Mouse (Mus musculus) heart, adult 11 months (tissue): ENCODE data around the gene Grin2c.

Source experiments
- DNase-seq: peaks from one replicate; pipeline ENCODE4 v3.0.0; 2022

Gene Grin2c

GRCm38 (mm10) chr11:115229021-115229930 is 37.8 kb downstream of the Grin2c start:
- peak; percentile 97 for DNase-seq

DNA sequence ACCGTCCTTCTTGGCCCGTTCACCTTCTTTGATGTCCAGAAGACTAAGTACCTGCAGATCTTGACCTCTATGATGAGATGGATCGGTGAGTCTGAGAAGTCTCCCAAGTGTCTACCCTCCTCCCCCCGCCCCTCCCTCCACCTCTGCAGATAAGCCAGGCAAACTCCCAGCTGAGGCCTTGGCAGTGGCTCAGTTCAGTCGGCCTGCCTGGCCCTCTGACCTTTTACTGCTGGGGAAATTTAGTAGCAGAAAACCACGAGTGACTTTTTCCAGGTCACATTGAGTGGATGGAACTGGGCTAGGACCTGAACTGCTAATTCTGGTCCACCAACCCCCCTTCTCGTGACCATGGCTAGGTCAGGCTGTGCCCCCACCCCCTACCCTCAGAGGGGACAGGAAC is 38.6 kb downstream of the Grin2c start:
- no peak for DNase-seq

GRCm38 (mm10) chr11:115227640-115228039 is 39.4 kb downstream of the Grin2c start:
- no peak for DNase-seq

DNA sequence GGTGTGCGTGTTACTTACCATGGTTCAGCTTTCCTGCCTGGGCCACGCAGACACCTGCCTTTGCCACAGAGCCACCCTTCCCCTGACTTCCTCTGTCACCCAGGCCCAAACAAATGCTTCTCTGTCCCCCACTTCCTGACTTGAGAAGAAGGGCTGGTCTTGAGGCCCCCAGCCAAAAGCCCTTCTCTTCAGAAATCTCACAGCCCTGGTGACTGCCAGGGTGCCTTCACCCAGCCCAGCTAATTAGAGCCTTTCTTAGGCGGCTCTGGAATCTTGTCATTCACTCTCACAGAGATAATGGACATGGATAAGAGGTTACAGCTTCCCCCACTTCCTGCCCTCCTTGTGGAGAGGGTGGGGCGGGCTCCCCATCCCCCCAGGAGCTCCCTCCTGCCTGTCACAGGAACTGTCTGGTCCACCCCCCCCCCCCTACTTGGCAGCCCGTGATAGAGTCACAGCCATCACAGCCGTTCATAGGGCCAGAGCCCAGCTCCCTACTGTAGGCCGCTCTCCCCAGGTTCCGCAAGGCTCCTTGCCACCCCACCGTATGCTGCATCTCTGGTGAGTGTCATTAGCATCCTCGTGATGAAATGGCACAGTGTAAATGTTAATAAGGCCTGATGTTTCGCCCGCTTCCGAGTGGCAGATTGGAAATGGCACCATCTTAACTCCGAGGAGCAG is 40.1 kb downstream of the Grin2c start:
- DNase-seq, result peak; percentile 92

GRCm38 (mm10) chr11:115225301-115225700 is 41.7 kb downstream of the Grin2c start:
- no peak for DNase-seq

- DNase-seq, result no peak
Observed at GRCm38 (mm10) chr11:115224889-115225288, 42.2 kb downstream of the Grin2c start.

- DNase-seq, result no peak
Observed at GRCm38 (mm10) chr11:115223877-115224276, 43.2 kb downstream of the Grin2c start.

DNA sequence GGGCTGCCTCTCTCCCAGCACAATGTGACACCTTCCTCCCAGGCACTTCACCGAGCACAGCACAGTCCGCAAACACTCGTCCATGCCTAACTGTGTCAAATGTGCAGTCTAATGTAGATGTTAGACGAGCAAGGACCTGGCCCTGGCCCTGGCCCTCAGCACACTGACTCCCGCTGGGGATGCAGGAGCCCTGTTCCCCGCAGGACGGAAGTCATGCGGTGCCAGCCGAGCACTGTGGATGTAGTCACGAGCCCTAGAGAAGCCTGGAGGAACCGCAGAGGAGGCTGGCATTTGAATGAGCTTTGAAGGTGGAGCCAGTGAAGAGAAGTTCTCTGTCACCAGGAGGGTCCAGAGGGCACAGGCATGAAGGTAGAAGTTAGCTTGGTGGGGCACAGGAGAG is 43.6 kb downstream of the Grin2c start:
- no peak for DNase-seq

DNA sequence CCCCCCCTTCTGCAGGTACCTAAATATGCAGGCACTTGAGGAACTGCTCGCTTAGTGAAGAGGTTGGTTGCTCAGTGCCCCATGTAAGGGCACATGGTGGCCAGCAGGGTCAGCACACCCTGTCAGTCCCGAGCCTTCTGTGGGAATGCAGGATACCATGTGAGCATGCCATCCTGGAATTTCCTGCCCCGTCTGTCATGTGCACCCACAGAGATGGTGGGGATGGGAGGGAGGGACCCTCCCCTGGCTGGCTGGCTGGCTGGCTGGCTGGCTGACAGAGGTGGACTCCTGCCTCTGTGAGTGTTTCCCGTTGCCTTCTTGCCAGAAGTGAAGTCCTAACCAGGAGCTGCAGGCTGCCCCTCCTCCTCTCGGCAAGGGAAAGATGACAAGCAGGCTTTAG is 44.5 kb downstream of the Grin2c start:
- DNase-seq, result no peak

DNA sequence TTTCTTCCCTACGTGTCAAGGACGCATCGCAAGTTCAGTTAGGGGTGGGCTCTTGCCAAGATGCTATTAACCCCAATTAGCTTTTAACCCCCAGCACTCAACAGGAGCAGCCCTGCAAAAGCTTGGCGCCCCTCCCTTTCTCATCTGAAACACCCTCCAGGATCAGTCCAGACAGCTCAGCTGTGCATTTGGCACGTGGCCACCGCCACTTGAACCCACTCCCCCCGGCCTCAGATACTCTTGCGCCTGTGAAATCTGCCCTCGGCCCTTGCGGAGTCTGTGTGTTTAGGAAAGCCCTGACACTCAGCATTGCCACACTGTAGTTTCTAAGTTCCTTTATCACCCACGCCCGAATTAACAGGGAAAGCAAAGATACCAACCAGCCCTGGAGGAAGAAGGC is 45.0 kb downstream of the Grin2c start:
- no peak for DNase-seq

- no peak for DNase-seq
Observed at GRCm38 (mm10) chr11:115219685-115220084, 47.4 kb downstream of the Grin2c start.

DNA sequence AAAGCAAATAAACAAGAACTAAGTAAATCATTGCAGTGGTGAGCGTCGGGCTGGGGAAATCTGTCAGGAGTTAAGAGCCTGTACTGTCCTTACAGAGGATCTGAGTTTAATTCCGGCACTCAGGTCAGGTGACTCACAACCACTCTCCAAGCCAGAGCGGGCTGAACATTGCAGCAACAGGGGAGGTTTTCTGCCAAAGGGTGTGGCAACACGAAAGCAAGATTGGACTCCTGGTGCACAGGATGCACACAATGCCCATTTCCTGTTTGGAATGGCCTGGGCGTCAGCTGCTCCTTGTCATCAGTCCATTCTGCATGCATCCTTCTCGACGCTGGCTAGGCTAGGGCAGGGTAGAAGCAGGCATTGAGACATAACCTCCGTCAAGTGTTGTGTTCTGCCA is 47.8 kb downstream of the Grin2c start:
- peak; percentile 97 for DNase-seq

DNA sequence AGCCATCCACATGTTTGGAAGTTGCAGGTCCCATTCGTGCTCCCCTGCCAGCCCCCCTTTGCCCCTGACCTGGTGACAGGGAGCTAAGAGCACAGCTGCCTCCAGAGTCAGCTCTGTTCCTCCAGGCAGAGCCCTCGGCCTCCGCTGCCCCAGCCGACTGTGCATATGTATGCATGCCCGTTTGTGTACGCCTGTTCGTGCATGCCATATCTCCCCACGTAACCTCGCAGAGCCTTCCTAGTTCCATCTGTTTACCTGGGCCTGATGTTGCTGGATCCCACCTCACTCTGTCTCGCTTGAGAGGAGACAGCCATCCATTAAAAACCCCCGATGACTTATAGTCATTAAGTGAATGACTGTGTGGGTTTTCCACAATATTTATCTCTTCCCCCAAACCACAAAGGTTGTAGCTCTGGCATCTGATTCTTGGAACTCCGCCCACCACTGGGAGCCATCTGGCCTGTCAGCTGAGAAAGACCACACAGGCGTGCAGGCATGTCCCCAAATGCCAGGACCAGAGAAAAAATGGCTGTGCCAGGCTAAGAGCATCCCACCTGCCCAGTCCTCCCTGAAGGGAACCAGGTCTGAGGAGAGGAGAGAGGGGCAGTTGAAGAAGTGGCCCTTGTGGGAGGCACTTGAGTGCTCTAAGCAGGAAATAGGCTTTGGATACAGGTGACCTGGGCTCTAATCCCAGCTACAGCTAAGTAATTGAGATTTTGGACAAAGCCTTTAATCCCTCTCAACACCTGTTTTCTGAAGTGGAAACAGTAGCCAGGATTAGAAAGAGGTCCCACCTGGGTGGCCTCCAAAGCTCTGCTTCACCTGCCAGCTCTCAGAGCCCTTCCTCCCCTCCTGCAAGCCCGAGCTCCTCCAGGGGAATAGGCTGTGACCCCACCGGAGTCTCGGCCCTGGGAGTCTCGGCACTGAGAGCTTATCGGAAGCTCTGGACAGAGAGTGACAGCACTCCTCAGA is 49.3 kb downstream of the Grin2c start:
- no peak for DNase-seq

DNA sequence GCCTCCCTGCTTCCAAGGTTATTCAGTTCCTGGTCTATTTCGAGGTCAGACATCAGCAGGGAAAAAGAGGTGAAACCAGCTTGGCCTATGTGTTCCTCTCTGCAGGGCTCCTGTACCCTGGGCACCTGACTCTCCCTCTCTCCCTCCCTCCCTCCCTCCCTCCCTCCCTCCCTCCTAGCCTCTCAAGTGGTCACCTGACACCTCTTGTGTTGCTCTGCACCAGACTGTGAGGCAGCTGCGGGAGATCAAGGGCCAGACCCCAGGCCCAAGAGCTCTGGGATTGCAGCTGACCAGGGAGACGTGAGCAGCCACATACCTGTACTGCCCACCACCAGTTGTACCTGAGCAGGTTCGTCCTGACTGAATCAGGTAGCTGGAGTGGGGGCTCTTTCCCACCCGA is 51.9 kb downstream of the Grin2c start:
- peak; percentile 91 for DNase-seq

- peak; percentile 95 for DNase-seq
Observed at GRCm38 (mm10) chr11:115212116-115212515, 54.9 kb downstream of the Grin2c start.

DNA sequence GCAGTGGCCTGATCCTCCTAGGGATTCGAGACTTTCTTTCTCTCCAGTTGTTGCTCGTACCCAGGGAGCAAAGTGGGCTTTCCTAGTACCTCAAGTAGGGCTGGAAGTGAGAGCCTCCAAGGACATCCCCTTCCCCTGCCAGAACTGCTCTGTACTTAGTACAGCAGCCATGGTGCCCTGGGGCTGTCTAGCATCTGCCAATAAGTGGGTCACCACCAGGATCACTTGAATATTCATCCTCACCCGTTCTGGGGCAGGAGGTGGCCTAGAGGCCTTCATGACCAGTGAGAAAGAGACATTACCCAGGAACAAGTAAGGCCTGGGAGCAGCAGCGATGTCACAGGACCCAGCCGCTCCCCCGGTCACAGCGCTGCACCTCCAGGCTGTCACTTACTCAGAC is 57.1 kb downstream of the Grin2c start:
- peak; percentile 87 for DNase-seq

GRCm38 (mm10) chr11:115208776-115209732 is 58.0 kb downstream of the Grin2c start:
- peak; percentile 87 for DNase-seq

GRCm38 (mm10) chr11:115208126-115208525 is 58.9 kb downstream of the Grin2c start:
- DNase-seq, result peak; percentile 89

DNA sequence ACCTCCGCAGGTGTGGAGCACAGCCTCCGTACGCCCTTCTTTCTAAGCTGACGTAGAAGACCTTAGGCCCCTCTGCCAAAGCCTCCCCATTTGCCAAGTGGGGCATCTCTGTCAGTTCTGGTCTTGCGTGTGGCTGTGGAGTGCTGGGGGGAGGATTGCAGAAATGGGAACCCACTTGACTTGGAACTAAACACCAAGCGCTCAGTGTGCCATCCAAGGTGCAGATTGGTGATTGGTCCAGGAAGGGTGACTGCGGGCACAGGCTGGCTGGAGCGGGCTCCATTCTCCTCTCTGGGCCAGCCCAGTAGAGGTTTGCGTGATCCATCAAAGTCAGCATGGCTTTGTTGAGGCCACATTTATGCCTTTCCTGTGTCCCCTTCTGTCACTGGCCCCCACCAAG is 64.3 kb downstream of the Grin2c start:
- peak; percentile 90 for DNase-seq

- peak; percentile 94 for DNase-seq
Observed at GRCm38 (mm10) chr11:115202316-115202715, 64.7 kb downstream of the Grin2c start.

DNA sequence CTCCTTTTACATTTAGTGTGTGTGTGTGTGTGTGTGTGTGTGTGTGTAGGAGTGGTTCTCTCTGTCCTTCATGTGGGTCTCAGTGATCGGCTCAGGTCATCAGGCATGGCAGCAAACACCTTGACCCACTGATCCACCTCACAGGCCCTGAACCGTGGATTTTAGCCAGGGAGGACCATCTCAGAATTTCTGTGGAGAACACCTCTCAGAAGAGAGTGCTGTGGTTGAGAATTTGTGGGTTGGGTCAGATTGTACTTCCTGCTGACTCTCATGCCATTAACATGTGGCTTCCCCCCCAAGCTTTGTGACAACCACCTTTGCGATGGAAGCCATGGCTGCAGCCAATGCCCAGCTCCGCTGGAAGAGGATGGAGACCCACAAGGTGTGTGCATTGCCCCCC is 66.5 kb downstream of the Grin2c start:
- DNase-seq, result no peak
